Mouse (Mus musculus): ENCODE data around the gene Syne1.
"Not testable (repeated sequence)": the region's sequence is repeated elsewhere in the genome, so short reads cannot be mapped to it uniquely, and the experiment has no call there.

Syne1 gene

GRCm38 (mm10) chr10:5520695-5521094, 30.6 kb downstream of the Syne1 start:
- DNase-seq (ENCODE audit: low spot score in 2 of 2) = no peak

DNA sequence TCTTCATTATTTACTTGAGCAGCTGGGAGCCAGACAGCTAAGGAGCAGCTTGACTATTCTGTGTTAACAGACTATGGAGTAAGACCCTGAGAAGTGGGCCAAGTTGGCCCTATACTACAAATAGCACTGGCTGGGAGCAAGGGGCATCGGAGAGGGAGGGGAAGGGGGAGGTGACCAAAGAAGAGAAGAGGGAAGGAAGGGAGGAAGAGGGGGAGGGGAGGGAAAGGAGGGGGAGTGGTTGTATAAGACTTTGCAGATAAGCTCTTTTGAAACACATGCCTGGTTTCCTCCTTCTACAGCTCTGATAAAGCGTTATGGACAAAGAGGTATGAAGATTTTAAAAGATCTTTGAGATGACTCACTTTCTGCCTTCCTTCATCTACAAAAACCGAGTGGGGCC, 36.0 kb downstream of the Syne1 start:
- DNase-seq (ENCODE audit: low spot score in 2 of 2) = no peak

DNA sequence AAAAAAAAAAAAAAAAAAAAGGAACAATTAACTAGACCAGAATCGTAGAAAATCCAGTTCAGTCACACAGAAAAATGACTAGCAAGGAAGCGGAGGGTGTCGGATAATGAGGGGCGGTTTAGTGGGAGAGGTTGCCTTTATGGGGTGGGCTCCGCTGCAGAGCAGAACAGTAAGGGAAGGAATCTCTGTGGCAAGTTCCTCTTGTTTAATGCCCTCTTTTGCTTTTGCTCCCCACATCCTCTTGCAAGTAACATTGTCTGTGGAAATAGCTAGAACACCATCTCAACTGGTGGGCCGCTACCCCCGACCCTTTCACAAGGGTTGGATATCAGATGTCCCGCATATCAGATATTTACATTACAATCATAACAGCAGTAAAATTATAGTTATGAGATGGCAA, 37.1 kb downstream of the Syne1 start:
- no peak for DNase-seq (ENCODE audit: low spot score in 2 of 2)

DNA sequence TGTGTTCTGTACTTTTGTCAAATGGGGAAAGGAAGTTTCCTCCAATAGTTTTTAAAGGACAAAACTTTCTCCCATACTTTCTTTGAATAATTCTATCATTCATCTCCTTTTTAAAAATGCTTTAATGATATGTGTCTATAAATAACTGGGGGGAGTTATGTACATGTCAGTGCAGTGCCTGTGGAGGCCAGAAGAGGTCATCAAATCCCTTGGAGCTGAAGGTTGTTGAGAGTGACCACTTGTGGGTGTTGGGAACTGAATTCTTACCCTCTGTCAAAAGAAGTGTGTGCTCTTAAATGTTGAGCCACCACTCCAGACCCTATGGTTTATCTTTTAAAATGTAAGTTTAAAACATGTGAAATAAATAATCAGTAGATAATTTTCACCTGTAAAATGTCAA, 39.0 kb downstream of the Syne1 start:
- DNase-seq (ENCODE audit: low spot score in 2 of 2) = no peak

DNA sequence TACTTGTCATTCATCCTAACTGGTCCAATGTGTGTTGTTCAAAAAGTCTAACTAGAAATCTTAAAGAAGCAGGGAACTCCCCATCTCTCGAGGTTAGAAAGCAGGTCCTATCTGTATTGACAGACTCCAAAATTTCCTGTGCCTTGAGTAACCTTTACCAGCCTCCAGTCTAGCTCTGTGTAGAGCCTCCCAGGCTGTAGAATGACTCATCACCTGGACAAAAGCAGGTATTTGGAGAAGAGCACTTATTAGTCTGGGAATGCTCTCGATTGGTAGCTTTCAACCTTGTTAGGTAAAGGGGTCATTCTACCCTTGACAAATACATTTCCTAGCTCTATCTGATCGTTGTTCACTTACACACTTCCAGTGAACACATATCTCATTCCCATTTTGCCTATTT, 39.9 kb downstream of the Syne1 start:
- no peak for DNase-seq (ENCODE audit: low spot score in 2 of 2)

DNA sequence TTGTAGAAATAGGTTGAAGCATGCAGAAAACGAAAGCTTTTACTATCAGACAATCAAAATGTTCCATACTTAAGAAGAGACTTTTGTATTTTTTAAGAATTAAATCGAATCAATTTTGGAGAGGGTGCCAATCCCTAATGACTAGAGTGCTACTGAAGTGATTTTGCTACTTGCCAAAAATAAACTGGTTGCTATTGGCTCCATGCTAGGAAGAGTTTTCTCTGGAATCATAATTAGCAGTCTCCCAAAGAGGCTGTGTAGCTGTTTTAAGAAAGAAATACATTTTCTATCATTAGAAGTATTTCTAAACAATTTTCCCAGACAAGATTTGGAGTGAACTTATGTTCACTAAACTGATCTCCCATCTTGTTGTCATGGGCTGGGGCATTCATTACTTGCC, 43.8 kb downstream of the Syne1 start:
- no peak for DNase-seq (ENCODE audit: low spot score in 2 of 2)

GRCm38 (mm10) chr10:5504761-5505160, 46.5 kb downstream of the Syne1 start:
- DNase-seq (ENCODE audit: low spot score in 2 of 2) = no peak

- DNase-seq (ENCODE audit: low spot score in 2 of 2) = no peak
Observed at GRCm38 (mm10) chr10:5503909-5504308, 47.4 kb downstream of the Syne1 start.

DNA sequence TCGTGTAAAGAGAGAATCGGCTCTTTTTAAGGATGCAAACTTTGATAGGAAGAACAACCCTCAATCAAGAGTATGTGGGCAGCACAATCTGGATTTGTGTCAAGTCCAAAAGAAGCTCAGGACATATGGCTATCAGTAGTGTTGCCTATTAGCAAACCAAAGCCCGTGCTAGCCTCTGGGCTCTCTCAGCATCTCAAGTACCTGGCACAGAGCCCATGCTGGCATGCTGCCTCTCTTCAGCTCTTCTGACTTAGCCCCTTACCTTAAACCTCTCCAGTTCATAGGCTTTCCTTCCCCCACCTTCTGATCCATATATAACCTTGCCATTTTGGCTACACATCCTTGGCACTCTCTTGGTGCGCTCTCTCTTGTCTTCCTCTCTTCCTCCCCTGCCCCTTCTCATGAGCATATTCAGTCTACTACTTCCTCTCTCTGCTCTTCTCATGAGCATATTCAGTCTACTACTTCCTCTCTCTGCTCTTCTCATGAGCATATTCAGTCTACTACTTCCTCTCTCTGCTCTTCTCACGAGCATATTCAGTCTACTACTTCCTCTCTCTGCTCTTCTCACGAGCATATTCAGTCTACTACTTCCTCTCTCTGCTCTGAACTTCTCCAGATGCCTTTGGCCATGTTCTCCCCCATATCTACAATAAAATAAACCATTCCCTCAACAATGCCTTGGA, 51.5 kb downstream of the Syne1 start:
- not testable (repeated sequence) for DNase-seq (ENCODE audit: low spot score in 2 of 2)

DNA sequence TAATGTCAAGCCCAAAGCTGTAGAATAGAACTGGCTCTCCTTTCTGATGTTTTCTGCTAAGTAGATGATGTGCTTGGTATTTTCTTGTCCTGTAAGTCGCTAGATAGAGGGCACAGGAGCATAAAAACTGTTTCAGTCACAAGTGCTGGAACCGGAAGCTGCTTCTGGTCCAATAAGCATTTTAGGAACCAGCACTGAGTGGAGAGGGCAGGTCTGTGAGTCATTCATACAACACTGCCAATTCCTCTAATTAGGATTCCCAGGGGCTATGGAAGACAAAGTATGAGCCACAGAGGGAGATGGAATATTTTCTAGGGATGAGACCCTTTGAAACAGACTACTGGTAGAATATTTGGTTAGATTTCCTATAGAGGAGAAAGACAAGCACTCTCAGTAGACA, 53.4 kb downstream of the Syne1 start:
- no peak for DNase-seq (ENCODE audit: low spot score in 2 of 2)

- DNase-seq (ENCODE audit: low spot score in 2 of 2) = no peak
Observed at GRCm38 (mm10) chr10:5491050-5491449, 60.2 kb downstream of the Syne1 start.

DNA sequence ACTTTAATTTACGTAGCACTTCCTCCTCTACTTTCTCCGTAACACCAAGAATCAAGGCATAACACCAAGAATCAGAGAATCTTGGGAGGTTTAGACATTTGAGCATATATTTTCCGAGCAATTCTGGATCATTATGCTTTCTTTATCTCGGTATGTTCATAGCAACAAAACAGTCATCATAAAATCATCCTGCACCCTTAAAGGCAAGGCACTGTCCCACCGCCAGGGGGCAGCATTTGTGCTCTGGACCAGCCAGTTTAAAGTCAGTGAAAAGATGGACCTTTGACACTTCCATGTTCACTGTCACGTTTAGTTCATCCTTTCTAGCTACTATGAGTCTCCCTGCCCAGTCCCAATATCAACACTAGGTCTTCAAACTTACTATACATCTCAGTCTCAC, 61.3 kb downstream of the Syne1 start:
- DNase-seq (ENCODE audit: low spot score in 2 of 2) = no peak

GRCm38 (mm10) chr10:5488097-5488496, 63.2 kb downstream of the Syne1 start:
- DNase-seq (ENCODE audit: low spot score in 2 of 2) = no peak

DNA sequence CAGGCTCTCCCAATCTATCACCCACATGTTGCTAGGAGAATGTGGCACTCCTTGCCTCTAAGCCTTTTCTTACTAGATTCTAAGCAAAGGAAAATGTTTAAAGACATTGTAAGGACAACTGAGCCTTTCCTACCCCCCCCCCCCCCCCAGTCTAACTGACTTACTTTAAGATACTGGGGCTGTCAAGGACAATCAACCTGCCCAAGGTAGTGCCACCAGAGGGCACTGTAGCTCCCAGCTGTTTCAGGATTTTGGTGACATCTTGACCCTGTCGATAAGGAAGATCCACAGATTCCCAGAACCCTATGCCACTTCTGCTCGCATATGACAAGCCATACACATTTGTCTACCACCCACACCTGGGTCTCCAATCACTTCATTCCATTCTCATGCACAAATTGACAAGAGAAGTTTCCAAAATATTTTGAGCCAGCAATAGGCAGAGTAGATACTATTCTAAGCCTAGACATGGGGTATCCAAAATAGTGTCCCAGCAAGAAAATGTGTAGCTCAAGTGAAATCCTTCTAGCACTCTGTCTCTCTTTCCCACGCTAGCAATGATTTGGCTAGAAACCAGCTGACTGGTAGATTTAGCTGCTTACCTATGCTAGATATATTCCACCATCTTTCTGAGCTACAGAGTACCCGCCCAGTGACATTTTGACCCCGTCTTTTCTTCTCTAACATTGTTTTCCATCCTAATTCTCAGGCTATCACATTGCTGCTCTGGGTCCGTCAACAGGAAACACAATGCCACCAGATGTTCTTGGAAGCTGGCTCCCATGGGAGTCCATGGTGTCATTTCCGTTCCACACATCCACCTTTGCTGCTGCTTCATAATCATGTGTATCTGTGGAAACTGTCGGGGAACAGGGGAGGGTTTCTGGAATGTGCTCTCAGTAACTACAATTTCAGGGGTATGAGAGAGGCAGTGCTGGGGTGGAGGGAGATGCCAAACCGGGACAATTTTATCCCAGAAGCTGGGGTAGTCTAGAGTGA, 70.4 kb downstream of the Syne1 start:
- no peak for DNase-seq (ENCODE audit: low spot score in 2 of 2)

DNA sequence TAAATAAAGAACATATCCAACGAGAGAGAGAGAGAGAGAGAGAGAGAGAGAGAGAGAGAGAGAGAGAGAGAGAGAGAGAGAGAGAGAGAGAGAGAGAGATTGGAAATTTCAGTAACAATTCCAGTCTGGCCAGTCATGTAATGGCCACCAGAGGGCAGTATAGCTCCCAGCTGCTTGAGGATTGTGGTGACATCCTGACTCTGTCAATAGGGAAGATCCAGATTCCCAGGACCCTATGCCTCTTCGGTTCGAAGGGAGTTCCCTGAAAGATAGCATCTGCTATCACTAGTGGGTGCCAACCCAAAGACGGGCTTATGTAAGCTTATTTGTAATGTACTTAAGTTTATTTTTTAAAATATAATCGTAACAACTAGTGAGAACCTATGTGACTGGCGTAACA, 71.2 kb downstream of the Syne1 start:
- DNase-seq (ENCODE audit: low spot score in 2 of 2) = peak in 1 of 2 experiments; percentile 8

DNA sequence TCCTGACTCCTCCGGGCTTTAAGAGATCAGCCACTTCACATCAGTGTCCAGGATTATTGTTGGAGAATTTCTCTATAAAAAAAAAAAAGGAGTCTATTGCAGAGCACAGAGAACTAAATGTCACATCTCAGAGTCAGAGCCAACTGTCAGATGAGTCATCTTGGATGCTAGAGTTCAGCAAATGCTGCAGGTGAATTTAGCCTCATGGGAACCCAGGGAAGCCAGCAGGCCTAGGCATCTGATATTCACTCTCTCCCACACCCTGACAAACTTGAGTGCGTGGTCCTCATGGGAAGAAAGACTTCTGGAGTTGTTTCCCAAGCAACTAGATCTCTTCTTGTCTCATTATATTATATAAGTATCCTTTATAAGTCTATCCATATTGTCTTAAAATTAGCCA, 82.6 kb downstream of the Syne1 start:
- DNase-seq (ENCODE audit: low spot score in 2 of 2) = no peak

- no peak for DNase-seq (ENCODE audit: low spot score in 2 of 2)
Observed at GRCm38 (mm10) chr10:5453830-5454229, 97.5 kb downstream of the Syne1 start.

- DNase-seq (ENCODE audit: low spot score in 2 of 2) = no peak
Observed at GRCm38 (mm10) chr10:5449944-5450343, 101.3 kb downstream of the Syne1 start.

- no peak for DNase-seq (ENCODE audit: low spot score in 2 of 2)
Observed at GRCm38 (mm10) chr10:5447950-5448716, 103.1 kb downstream of the Syne1 start.

GRCm38 (mm10) chr10:5445313-5445712, 106.0 kb downstream of the Syne1 start:
- no peak for DNase-seq (ENCODE audit: low spot score in 2 of 2)

- DNase-seq (ENCODE audit: low spot score in 2 of 2) = no peak
Observed at GRCm38 (mm10) chr10:5443020-5443419, 108.3 kb downstream of the Syne1 start.

GRCm38 (mm10) chr10:5439802-5440350, 111.4 kb downstream of the Syne1 start:
- DNase-seq (ENCODE audit: low spot score in 2 of 2) = no peak

All from spleen, postnatal 14 days (tissue).